Comparison of ENCODE assay signal across 15 mouse cellular contexts in genomic region chr8:113665036-113665435, GRCm38 (mm10). TPM values are rescaled to one million over a fixed set of nuclear protein-coding genes. Genes with fewer than 3 reads are reported as not detected.
A peak's percentile ranks its signal among the peaks of the same experiment; 100 is the strongest.
DNase-seq lines count a peak whose midpoint lies in the region; ATAC-seq lines count a peak whose summit lies in the region.
"Had no signal": no experiment of that assay in that cellular context is flagged by ENCODE, and none has a peak within 500 bp of the region (broad histone marks: within the 10 kb centered on the region; RNA-seq: fewer than 3 reads in every experiment).

No protein-coding gene starts in this region.

- no peaks in the 10 kb centered on the region; the same call in 1 of the 2 replicates for H3K4me1 ChIP-seq in forebrain, embryonic 11.5 days (replicated peaks; ENCODE audit: control insufficient read depth, insufficient read depth, low read length)
- H3K4me1 ChIP-seq in forebrain, embryonic 16.5 days (replicated peaks; ENCODE audit: control insufficient read depth, insufficient read depth, low read length), result peaks cover 18% of the 10 kb centered on the region
- peaks cover 29% of the 10 kb centered on the region for H3K4me1 ChIP-seq in forebrain, embryonic 13.5 days
- H3K4me1 ChIP-seq in midbrain, embryonic 11.5 days (ENCODE audit: control insufficient read depth, insufficient read depth, low read length), result no peaks in the 10 kb centered on the region
- 0 out of 2 replicates have a peak, but pooled peaks cover 7% of the 10 kb centered on the region for H3K4me1 ChIP-seq in neural tube, embryonic 13.5 days (replicated peaks)
- H3K4me1 ChIP-seq in intestine, embryonic 15.5 days (replicated peaks), result no peaks in the 10 kb centered on the region

- H3K4me3 ChIP-seq in forebrain, embryonic 11.5 days (ENCODE audit: low read depth, low read length), result no peak overlapping the region
- H3K4me3 ChIP-seq in forebrain, embryonic 16.5 days (replicated peaks; ENCODE audit: low read length), result no peak overlapping the region
- H3K4me3 ChIP-seq in forebrain, embryonic 13.5 days, result no peak overlapping the region
- no peak overlapping the region for H3K4me3 ChIP-seq in midbrain, embryonic 11.5 days (ENCODE audit: low read depth, low read length)
- no peak overlapping the region for H3K4me3 ChIP-seq in neural tube, embryonic 13.5 days
- H3K4me3 ChIP-seq in intestine, embryonic 15.5 days (replicated peaks), result no peak overlapping the region

- peak; percentile 51; the same call in 1 of the 2 replicates for ATAC-seq in forebrain, embryonic 11.5 days (replicated peaks; ENCODE audit: low FRiP score)
- ATAC-seq in forebrain, embryonic 16.5 days, result no peak
- ATAC-seq in forebrain, embryonic 13.5 days, result peak; percentile 22; the same call in 1 of the 2 replicates
- ATAC-seq in midbrain, embryonic 11.5 days (ENCODE audit: low FRiP score), result peak; percentile 64
- ATAC-seq in neural tube, embryonic 13.5 days (ENCODE audit: low read depth), result peak; percentile 76
- ATAC-seq in intestine, embryonic 15.5 days, result no peak

- intact Hi-C loops in gastrocnemius, postnatal 36 days (cut with DNase I), result loop anchor here (10.0 kb wide), 4 partner anchors 180 to 770 kb away; partner anchors contain the start of genes Adamts18 and Wwox

- WGBS in forebrain, embryonic 11.5 days, result 54% methylated on average over 4 of the region's 4 CpGs
- whole genome bisulfite sequencing in forebrain, embryonic 16.5 days, result 51% methylated on average over 4 of the region's 4 CpGs
- 51% methylated on average over 4 of the region's 4 CpGs for WGBS in forebrain, embryonic 13.5 days
- 54% methylated on average over 4 of the region's 4 CpGs for WGBS in midbrain, embryonic 11.5 days
- 58% methylated on average over 4 of the region's 4 CpGs for WGBS in neural tube, embryonic 13.5 days
- 66% methylated on average over 4 of the region's 4 CpGs for WGBS in intestine, embryonic 15.5 days

- H3K27ac ChIP-seq in forebrain, embryonic 11.5 days (ENCODE audit: low read depth, low read length), result no peak overlapping the region
- H3K27ac ChIP-seq in forebrain, embryonic 16.5 days (ENCODE audit: low read length), result no peak overlapping the region
- H3K27ac ChIP-seq in forebrain, embryonic 13.5 days, result peak overlapping the region; percentile 69; the same call in 1 of the 2 replicates
- H3K27ac ChIP-seq in midbrain, embryonic 11.5 days (ENCODE audit: low read depth, low read length), result no peak overlapping the region
- H3K27ac ChIP-seq in neural tube, embryonic 13.5 days (replicated peaks), result no peak overlapping the region
- H3K27ac ChIP-seq in intestine, embryonic 15.5 days, result no peak overlapping the region
- H3K27ac ChIP-seq: liver, embryonic 14.5 days had no signal

- H3K9me3 ChIP-seq in forebrain, embryonic 11.5 days (ENCODE audit: control insufficient read depth, low read length), result no peaks in the 10 kb centered on the region
- no peaks in the 10 kb centered on the region for H3K9me3 ChIP-seq in forebrain, embryonic 16.5 days (ENCODE audit: control insufficient read depth, low read length)
- no peaks in the 10 kb centered on the region for H3K9me3 ChIP-seq in forebrain, embryonic 13.5 days (replicated peaks)
- no peaks in the 10 kb centered on the region for H3K9me3 ChIP-seq in midbrain, embryonic 11.5 days (ENCODE audit: control insufficient read depth, low read length)
- H3K9me3 ChIP-seq in neural tube, embryonic 13.5 days, result no peaks in the 10 kb centered on the region
- H3K9me3 ChIP-seq in intestine, embryonic 15.5 days, result no peaks in the 10 kb centered on the region

- H3K36me3 ChIP-seq in forebrain, embryonic 11.5 days (ENCODE audit: control insufficient read depth, insufficient read depth, low read length), result no peaks in the 10 kb centered on the region
- H3K36me3 ChIP-seq in forebrain, embryonic 16.5 days (ENCODE audit: control insufficient read depth, insufficient read depth), result no peaks in the 10 kb centered on the region
- H3K36me3 ChIP-seq in forebrain, embryonic 13.5 days (ENCODE audit: poor library complexity, severe bottlenecking), result no peaks in the 10 kb centered on the region
- no peaks in the 10 kb centered on the region for H3K36me3 ChIP-seq in midbrain, embryonic 11.5 days (ENCODE audit: control insufficient read depth, insufficient read depth, low read length)
- H3K36me3 ChIP-seq in neural tube, embryonic 13.5 days, result no peaks in the 10 kb centered on the region
- H3K36me3 ChIP-seq in intestine, embryonic 15.5 days, result no peaks in the 10 kb centered on the region

- no peak overlapping the region for H3K4me2 ChIP-seq in forebrain, embryonic 11.5 days (ENCODE audit: low read depth, low read length, severe bottlenecking)
- H3K4me2 ChIP-seq in forebrain, embryonic 16.5 days (ENCODE audit: low read length), result no peak overlapping the region
- H3K4me2 ChIP-seq in forebrain, embryonic 13.5 days, result no peak overlapping the region
- H3K4me2 ChIP-seq in midbrain, embryonic 11.5 days, result no peak overlapping the region
- no peak overlapping the region for H3K4me2 ChIP-seq in neural tube, embryonic 13.5 days
- no peak overlapping the region for H3K4me2 ChIP-seq in intestine, embryonic 15.5 days (replicated peaks)

- H3K9ac ChIP-seq in forebrain, embryonic 11.5 days (ENCODE audit: low read length), result no peak overlapping the region
- H3K9ac ChIP-seq in forebrain, embryonic 16.5 days (replicated peaks; ENCODE audit: low read depth, low read length), result no peak overlapping the region
- H3K9ac ChIP-seq in forebrain, embryonic 13.5 days, result no peak overlapping the region
- H3K9ac ChIP-seq in midbrain, embryonic 11.5 days (ENCODE audit: low read length), result no peak overlapping the region
- H3K9ac ChIP-seq in neural tube, embryonic 13.5 days, result no peak overlapping the region
- no peak overlapping the region for H3K9ac ChIP-seq in intestine, embryonic 15.5 days
- H3K9ac ChIP-seq: liver, embryonic 14.5 days had no signal

- no peaks in the 10 kb centered on the region for H3K27me3 ChIP-seq in forebrain, embryonic 11.5 days (ENCODE audit: control insufficient read depth, insufficient read depth, low read length)
- no peaks in the 10 kb centered on the region for H3K27me3 ChIP-seq in forebrain, embryonic 16.5 days (replicated peaks; ENCODE audit: control insufficient read depth, insufficient read depth, low read length)
- H3K27me3 ChIP-seq in forebrain, embryonic 13.5 days, result no peaks in the 10 kb centered on the region
- no peaks in the 10 kb centered on the region for H3K27me3 ChIP-seq in midbrain, embryonic 11.5 days (ENCODE audit: control insufficient read depth, insufficient read depth, low read length)
- H3K27me3 ChIP-seq in neural tube, embryonic 13.5 days, result no peaks in the 10 kb centered on the region
- no peaks in the 10 kb centered on the region for H3K27me3 ChIP-seq in intestine, embryonic 15.5 days (replicated peaks)

- no peak for DNase-seq in forebrain, embryonic 11.5 days (ENCODE audit: low spot score)
- no peak for DNase-seq in midbrain, embryonic 11.5 days (ENCODE audit: low spot score, missing footprints)
- DNase-seq in gastrocnemius, postnatal 36 days, result no peak
- DNase-seq in right cerebral cortex, postnatal 36 days (ENCODE audit: low spot score in 2 of 2), result no peak

RNA-seq across cellular contexts. Expression of gene Syce1l, which starts 22.0 kb away (rescaled TPM):
- not detected in 2 replicates for polyA plus RNA-seq in forebrain, embryonic 11.5 days (2014; fragmentation: Nextera tagmentation; extraction: Ambion mirVana)
- polyA plus RNA-seq in forebrain, embryonic 16.5 days (2015; fragmentation: Nextera tagmentation; extraction: Ambion mirVana), result 0.35 TPM in 1 of 2 replicates, not detected in the other
- polyA plus RNA-seq in forebrain, embryonic 13.5 days (2015; fragmentation: Nextera tagmentation; extraction: Ambion mirVana), result not detected in 2 replicates
- polyA plus RNA-seq in midbrain, embryonic 11.5 days (2014; fragmentation: Nextera tagmentation; extraction: Ambion mirVana), result 0.22 TPM in 1 of 2 replicates, not detected in the other
- polyA plus RNA-seq in neural tube, embryonic 13.5 days (2015; fragmentation: Nextera tagmentation; extraction: Ambion mirVana), result not detected in 2 replicates
- not detected for total RNA-seq in gastrocnemius, postnatal 36 days (2021)
- not detected in 2 replicates for polyA plus RNA-seq in intestine, embryonic 15.5 days (2015; fragmentation: Nextera tagmentation; extraction: Ambion mirVana)
- total RNA-seq: gastrocnemius, postnatal 10 days; heart, postnatal 36 days; layer of hippocampus, postnatal 36 days; megakaryocyte, adult 5-6 weeks had no signal
- polyA plus RNA-seq: activated CD4-positive, CD25-positive, alpha-beta regulatory T cell, adult 4 months; embryonic facial prominence, embryonic 14.5 days; liver, embryonic 14.5 days had no signal

RNA-seq across cellular contexts. Expression of gene Mon1b, which starts 29.6 kb away (rescaled TPM):
- polyA plus RNA-seq in forebrain, embryonic 11.5 days (2014; fragmentation: Nextera tagmentation; extraction: Ambion mirVana), result 14.3 and 14.4 TPM in 2 replicates
- 13.9 and 15.5 TPM in 2 replicates for polyA plus RNA-seq in forebrain, embryonic 16.5 days (2015; fragmentation: Nextera tagmentation; extraction: Ambion mirVana)
- 9.7 and 10.6 TPM in 2 replicates for polyA plus RNA-seq in forebrain, embryonic 13.5 days (2015; fragmentation: Nextera tagmentation; extraction: Ambion mirVana)
- polyA plus RNA-seq in midbrain, embryonic 11.5 days (2014; fragmentation: Nextera tagmentation; extraction: Ambion mirVana), result 10.9 and 11.2 TPM in 2 replicates
- 10.9 and 11.8 TPM in 2 replicates for polyA plus RNA-seq in neural tube, embryonic 13.5 days (2015; fragmentation: Nextera tagmentation; extraction: Ambion mirVana)
- total RNA-seq in gastrocnemius, postnatal 36 days (2021), result 1 to 10 TPM; 2.4 to 3.3 TPM
- 6.0 TPM in 2 replicates for polyA plus RNA-seq in intestine, embryonic 15.5 days (2015; fragmentation: Nextera tagmentation; extraction: Ambion mirVana)

Comparison
In these comparisons a context has a peak if more than half of its experiments do, and no peak if none do; other contexts are left out.
1. ATAC-seq: peak in forebrain, embryonic 11.5 days (single experiment), forebrain, embryonic 13.5 days (single experiment), midbrain, embryonic 11.5 days (single experiment) and neural tube, embryonic 13.5 days (single experiment); none in forebrain, embryonic 16.5 days (single experiment) and intestine, embryonic 15.5 days (single experiment).